Mouse (Mus musculus) limb, embryonic 14.5 days (tissue): ENCODE results near the gene Exoc8. TPM values are rescaled to one million over a fixed set of nuclear protein-coding genes. Genes with fewer than 3 reads are reported as not detected.

ENCODE experiments used
- ATAC-seq: fragments of 200-750 bp; cut with Nextera tagmentation; 2 replicates; pipeline ENCODE4 v1.8.0; 2017; ENCODE audit warnings: low read depth, moderate number of reproducible peaks, moderate TSS enrichment; ENCODE audit not compliant: low FRiP score
- DNase-seq: peaks from one replicate; pipeline ENCODE4 v3.0.0-alpha.2; 2015; ENCODE audit warnings: low spot score
- H3K27ac ChIP-seq: fragments of 300-500 bp; sonication (generic); replicated peaks from 2 replicates; pipeline ENCODE4 v1.5.1; 2014; ENCODE audit warnings: low read depth, mild to moderate bottlenecking, low read length, moderate library complexity, mixed read lengths
- H3K27me3 ChIP-seq: fragments of 300-500 bp; sonication (generic); 2 replicates; pipeline ENCODE4 v1.6.1; 2014; ENCODE audit warnings: low read length, mixed read lengths; ENCODE audit not compliant: control insufficient read depth, insufficient read depth
- H3K36me3 ChIP-seq: fragments of 300-500 bp; sonication (generic); 2 replicates; pipeline ENCODE4 v1.6.1; 2014; ENCODE audit warnings: mild to moderate bottlenecking, low read length, moderate library complexity, mixed read lengths; ENCODE audit not compliant: control insufficient read depth, insufficient read depth
- H3K4me1 ChIP-seq: fragments of 300-500 bp; sonication (generic); 2 replicates; pipeline ENCODE4 v1.6.1; 2014; ENCODE audit warnings: antibody characterized with exemption, low read length, mixed read lengths; ENCODE audit not compliant: control insufficient read depth, insufficient read depth
- H3K4me2 ChIP-seq: fragments of 300-500 bp; sonication (generic); replicated peaks from 2 replicates; pipeline ENCODE4 v1.6.1; 2014; ENCODE audit warnings: low read depth, mild to moderate bottlenecking, low read length, moderate library complexity; ENCODE audit not compliant: severe bottlenecking
- H3K4me3 ChIP-seq: fragments of 300-500 bp; sonication (generic); replicated peaks from 2 replicates; pipeline ENCODE4 v1.5.1; 2014; ENCODE audit warnings: low read length
- H3K9ac ChIP-seq: fragments of 300-500 bp; sonication (generic); 2 replicates; pipeline ENCODE4 v1.6.1; 2014; ENCODE audit warnings: mild to moderate bottlenecking, low read depth, low read length, moderate library complexity; ENCODE audit not compliant: severe bottlenecking
- H3K9me3 ChIP-seq: fragments of 300-500 bp; sonication (generic); 2 replicates; pipeline ENCODE4 v1.6.1; 2016; ENCODE audit warnings: low read length; ENCODE audit not compliant: control insufficient read depth
- POLR2A ChIP-seq: fragments of 200-500 bp; IDR thresholded peaks from 2 replicates; pipeline ENCODE4 v1.8.0; 2012; ENCODE audit warnings: inconsistent platforms, mild to moderate bottlenecking, moderate library complexity, borderline replicate concordance; ENCODE audit not compliant: insufficient read depth, insufficient read length; ENCODE audit errors: extremely low read depth
- WGBS: fragments of 180-500 bp; shearing (Covaris S2); extraction: QIAGEN DNeasy Blood & Tissue Kit; methylation state at CpG from one replicate; pipeline ENCODE4 v1.1.7; 2014; 5-methylcytosine and 5-hydroxymethylcytosine counted together
- polyA plus RNA-seq, 2 experiments: library from polyadenylated mRNA; depleted of rRNA in 1 of 2; stranded (reverse) in 1 of 2; unstranded in 1 of 2; fragments of >200 nt; fragmentation: Nextera tagmentation in 1 of 2; extraction: Ambion mirVana in 1 of 2; gene quantifications; 2 replicates each; pipeline versions ENCODE4 v1.2.1 to v1.2.3; 2012 to 2014

Gene Exoc8
- polyA plus RNA-seq, 2 experiments: 5.7 to 6.4 TPM

DNA sequence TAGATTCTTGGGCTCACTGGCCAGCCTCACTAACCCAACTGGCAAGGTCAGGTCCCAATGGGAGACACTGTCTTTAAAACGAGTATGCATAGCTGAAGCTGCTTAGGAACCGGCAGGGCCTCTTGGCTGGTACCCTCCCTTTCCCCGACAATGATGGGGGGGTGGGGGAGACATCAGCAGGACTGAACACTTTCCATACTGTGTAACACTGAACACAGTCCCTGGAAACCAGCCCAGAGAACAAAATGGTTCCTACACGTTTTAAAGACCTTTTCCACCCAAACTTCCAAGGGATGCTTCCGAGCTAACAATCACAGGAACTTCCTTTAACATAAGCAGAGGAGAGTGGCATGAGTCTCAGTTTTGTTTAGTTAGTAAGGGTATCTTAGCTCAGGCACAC lies 37.6 kb upstream of the Exoc8 start:
- ATAC-seq: no peak
- WGBS: 85% methylated on average over 5 of the region's 5 CpGs
- H3K9ac ChIP-seq: no peak overlapping the region
- no peak overlapping the region for H3K4me2 ChIP-seq
- no peak overlapping the region for H3K27ac ChIP-seq
- no peaks in the 10 kb centered on the region; the same call in 1 of the 2 replicates for H3K4me1 ChIP-seq
- no peaks in the 10 kb centered on the region; the same call in 1 of the 2 replicates for H3K9me3 ChIP-seq
- DNase-seq: no peak
- no peak overlapping the region for H3K4me3 ChIP-seq
- H3K27me3 ChIP-seq: no peaks in the 10 kb centered on the region
- H3K36me3 ChIP-seq: peaks cover 6% of the 10 kb centered on the region; the same call in 1 of the 2 replicates
- no peak for TF ChIP-seq POLR2A

- H3K36me3 ChIP-seq: peaks cover 3% of the 10 kb centered on the region; the same call in 1 of the 2 replicates
- DNase-seq: no peak
- no peaks in the 10 kb centered on the region; the same call in 1 of the 2 replicates for H3K9me3 ChIP-seq
- H3K4me1 ChIP-seq: no peaks in the 10 kb centered on the region; the same call in 1 of the 2 replicates
- no peak for TF ChIP-seq POLR2A
- H3K27me3 ChIP-seq: no peaks in the 10 kb centered on the region
- 81% methylated on average over 3 of the region's 3 CpGs for WGBS
- ATAC-seq: no peak
- H3K4me3 ChIP-seq: no peak overlapping the region
- H3K27ac ChIP-seq: no peak overlapping the region
- no peak overlapping the region for H3K9ac ChIP-seq
- H3K4me2 ChIP-seq: no peak overlapping the region
These were observed 34.9 kb upstream of the Exoc8 start for GRCm38 (mm10) chr8:124932435-124932834.

DNA sequence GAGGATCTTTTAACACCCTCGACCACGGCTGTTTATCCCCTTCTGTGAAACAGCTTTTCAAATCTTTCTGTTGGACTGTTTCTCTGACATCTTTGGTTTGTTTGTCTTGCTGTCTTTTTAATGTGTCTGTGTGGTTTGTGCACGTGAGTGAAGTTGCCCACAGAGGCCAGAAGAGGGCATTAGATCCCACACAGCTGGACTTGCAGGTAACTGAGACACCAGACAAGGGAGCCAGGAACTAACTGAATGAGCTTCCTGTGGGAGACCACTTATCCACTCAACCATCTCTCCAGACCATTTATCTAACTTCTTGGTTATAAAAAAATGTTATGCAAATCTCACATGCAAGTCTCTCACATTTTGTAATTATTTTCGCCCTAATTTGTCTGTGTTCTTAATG lies 33.1 kb upstream of the Exoc8 start:
- Histone ChIP-seq H3K27ac (no peak overlapping the region), H3K4me2 (no peak overlapping the region), H3K9me3 (no peaks in the 10 kb centered on the region; the same call in 1 of the 2 replicates), H3K27me3 (no peaks in the 10 kb centered on the region), H3K9ac (no peak overlapping the region), H3K4me3 (no peak overlapping the region), H3K4me1 (peaks cover 3% of the 10 kb centered on the region; the same call in 1 of the 2 replicates), H3K36me3 (peaks cover 3% of the 10 kb centered on the region; the same call in 1 of the 2 replicates)
- WGBS: 64% methylated on average over 4 of the region's 4 CpGs
- ATAC-seq (no peak), DNase-seq (no peak)
- TF ChIP-seq POLR2A: no peak

GRCm38 (mm10) chr8:124930086-124930485 lies 32.6 kb upstream of the Exoc8 start:
- H3K27ac ChIP-seq: no peak overlapping the region
- no peak for ATAC-seq
- DNase-seq: no peak
- peaks cover 3% of the 10 kb centered on the region; the same call in 1 of the 2 replicates for H3K4me1 ChIP-seq
- no peak for TF ChIP-seq POLR2A
- H3K9ac ChIP-seq: no peak overlapping the region
- 78% methylated on average over 13 of the region's 13 CpGs for WGBS
- no peaks in the 10 kb centered on the region; the same call in 1 of the 2 replicates for H3K9me3 ChIP-seq
- no peak overlapping the region for H3K4me3 ChIP-seq
- peaks cover 3% of the 10 kb centered on the region; the same call in 1 of the 2 replicates for H3K36me3 ChIP-seq
- no peaks in the 10 kb centered on the region for H3K27me3 ChIP-seq
- no peak overlapping the region for H3K4me2 ChIP-seq

- 0 out of 2 replicates have a peak, but pooled peaks cover 3% of the 10 kb centered on the region for H3K4me1 ChIP-seq
- 72% methylated on average over 11 of the region's 11 CpGs for WGBS
- H3K9me3 ChIP-seq: no peaks in the 10 kb centered on the region; the same call in 1 of the 2 replicates
- H3K4me2 ChIP-seq: no peak overlapping the region
- H3K27me3 ChIP-seq: no peaks in the 10 kb centered on the region
- no peak overlapping the region for H3K9ac ChIP-seq
- no peak for TF ChIP-seq POLR2A
- no peak overlapping the region for H3K27ac ChIP-seq
- no peak overlapping the region for H3K4me3 ChIP-seq
- DNase-seq (no peak), ATAC-seq (no peak)
- peaks cover 3% of the 10 kb centered on the region; the same call in 1 of the 2 replicates for H3K36me3 ChIP-seq
These were observed 31.5 kb upstream of the Exoc8 start for GRCm38 (mm10) chr8:124929006-124929405.

GRCm38 (mm10) chr8:124926351-124926771 lies 28.9 kb upstream of the Exoc8 start:
- H3K27me3 ChIP-seq: no peaks in the 10 kb centered on the region
- 0 out of 2 replicates have a peak overlapping the region, but pooled peaks have one; percentile 13 for H3K27ac ChIP-seq
- 70% methylated on average over 10 of the region's 10 CpGs for WGBS
- no peaks in the 10 kb centered on the region; the same call in 1 of the 2 replicates for H3K9me3 ChIP-seq
- 0 out of 2 replicates have a peak, but pooled peaks cover 3% of the 10 kb centered on the region for H3K4me1 ChIP-seq
- H3K4me3 ChIP-seq: no peak overlapping the region
- H3K9ac ChIP-seq: no peak overlapping the region
- no peak for ATAC-seq
- H3K36me3 ChIP-seq: peaks cover 3% of the 10 kb centered on the region; the same call in 1 of the 2 replicates
- DNase-seq: no peak
- H3K4me2 ChIP-seq: no peak overlapping the region
- no peak for TF ChIP-seq POLR2A
